Mouse (Mus musculus): ENCODE measurements around the gene Olfr1042.
"Not testable (repeated sequence)": the region's sequence is repeated elsewhere in the genome, so short reads cannot be mapped to it uniquely, and the experiment has no call there.

Gene Olfr1042

DNA sequence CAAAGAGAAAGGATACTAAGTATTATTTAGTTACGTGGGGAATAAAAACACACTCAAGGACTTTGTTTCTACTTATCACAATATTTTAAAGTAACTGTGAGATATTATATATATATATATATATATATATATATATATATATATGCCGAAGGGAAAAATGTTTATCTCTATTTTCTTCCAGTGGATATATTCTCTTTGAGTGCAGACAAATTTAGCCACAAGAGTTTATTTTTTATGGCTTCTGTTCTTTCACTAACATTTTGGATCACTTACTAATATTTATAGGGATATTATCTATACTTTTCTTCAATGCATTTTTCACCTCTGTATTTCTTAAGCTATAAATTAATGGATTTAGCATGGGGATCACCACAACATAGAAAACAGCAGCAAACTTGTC is at the start of gene Olfr1042:
Gene Olfr1042, minus strand, starts transcription at position 101 of the 400 bp plus-strand sequence.
- no peak for DNase-seq

DNA sequence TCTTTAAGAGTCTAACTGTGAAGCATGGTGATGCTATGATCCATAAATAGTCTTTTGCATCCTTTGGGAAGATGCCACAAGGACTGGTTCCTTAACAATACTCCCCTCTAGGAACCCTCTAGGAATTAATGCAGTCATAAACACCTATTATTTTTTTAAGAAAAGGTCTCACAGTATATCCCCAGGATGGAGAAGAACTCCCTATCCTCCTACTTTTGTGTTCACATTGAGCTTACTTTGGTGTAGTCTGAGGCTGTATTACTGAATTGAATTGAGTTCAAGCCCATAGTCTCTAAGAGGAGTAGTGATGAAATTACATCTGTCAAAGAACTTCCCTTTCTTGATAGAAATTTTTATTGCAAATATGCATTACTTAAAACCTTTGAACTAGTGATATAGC is 41.3 kb upstream of the Olfr1042 start, which contains the start of gene Olfr1045:
Gene Olfr1045, minus strand, starts transcription at position 101 of the 400 bp plus-strand sequence.
- no peak for DNase-seq

DNA sequence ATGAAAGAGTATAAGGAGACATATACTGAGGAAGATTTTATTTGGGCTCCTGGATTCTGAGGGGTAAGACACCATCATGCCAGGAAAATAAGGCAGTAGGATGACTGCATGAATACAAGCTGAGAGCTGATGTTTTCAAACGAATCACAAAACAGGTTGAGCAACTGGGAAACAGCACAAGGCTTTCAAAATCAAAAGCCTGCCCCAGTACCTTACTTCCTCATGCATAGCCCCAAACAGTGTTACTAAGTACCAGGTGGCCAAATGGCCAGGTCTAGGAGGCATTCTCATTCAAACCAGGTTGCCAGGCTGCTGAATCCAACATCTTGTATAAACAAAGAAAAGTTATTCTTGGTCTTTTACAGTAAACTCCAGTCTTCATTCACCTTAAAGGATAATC is 34.2 kb upstream of the Olfr1042 start:
- no peak for DNase-seq

DNA sequence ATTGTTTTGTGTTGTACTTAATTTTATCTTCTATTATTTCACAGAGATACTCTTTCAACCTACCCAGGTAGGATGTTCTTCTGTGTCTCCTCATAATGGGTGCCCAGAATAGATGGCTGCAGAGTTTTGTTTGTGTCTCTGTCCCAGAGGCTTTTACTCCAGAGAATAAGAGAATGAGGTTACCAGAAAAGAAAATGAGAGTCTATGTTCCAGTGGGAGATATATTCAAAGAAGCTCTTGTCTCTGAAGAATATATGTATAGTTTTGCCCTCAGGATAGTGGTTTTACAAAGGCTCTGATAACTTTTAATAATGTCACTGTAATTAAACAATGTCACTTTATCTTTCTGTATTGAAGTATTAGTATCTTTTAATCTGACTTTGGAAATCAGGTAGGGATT is 23.9 kb upstream of the Olfr1042 start, which contains the start of gene Olfr52:
Gene Olfr52, minus strand, starts transcription at position 101 of the 400 bp plus-strand sequence.
- no peak for DNase-seq

DNA sequence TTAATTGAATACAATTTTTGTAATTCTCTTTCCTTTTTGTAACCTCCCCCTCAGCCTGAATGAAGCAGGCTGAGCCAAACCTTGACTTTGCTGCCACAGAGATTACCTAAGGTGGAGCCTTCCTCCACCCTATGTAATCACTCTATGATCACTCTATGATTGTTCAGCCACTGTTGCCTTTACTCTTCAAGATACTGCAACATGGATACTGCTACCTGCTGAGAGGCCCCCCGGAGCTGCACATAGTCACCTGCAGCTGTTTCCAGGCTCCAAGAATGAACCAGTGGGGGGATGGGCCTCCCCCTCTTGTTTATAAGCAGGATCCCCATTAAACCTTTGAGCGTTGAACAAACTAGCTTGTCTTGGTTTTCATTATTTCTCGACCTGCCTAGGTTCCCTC is 18.3 kb upstream of the Olfr1042 start:
- DNase-seq = no peak

DNA sequence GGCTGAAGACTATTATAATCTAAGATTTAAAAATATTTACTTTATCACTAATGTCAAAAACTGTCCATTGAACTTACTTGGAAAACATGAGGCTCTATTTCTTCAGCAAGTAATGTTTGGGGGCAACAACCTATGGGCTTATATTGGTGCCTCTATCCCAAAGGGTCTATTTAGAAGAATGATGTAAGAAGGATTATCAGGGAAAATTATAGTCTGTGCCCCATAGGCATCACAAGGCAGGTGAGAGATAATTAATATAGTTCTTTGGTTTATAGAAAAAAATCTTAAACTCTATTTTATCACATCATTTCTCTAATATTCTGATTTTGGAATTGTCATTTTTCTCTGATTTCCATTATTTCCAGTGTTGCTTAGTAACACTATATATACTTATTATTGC is 16.1 kb upstream of the Olfr1042 start, which contains the start of gene Olfr1044:
Gene Olfr1044, minus strand, starts transcription at position 101 of the 400 bp plus-strand sequence.
- DNase-seq = no peak

DNA sequence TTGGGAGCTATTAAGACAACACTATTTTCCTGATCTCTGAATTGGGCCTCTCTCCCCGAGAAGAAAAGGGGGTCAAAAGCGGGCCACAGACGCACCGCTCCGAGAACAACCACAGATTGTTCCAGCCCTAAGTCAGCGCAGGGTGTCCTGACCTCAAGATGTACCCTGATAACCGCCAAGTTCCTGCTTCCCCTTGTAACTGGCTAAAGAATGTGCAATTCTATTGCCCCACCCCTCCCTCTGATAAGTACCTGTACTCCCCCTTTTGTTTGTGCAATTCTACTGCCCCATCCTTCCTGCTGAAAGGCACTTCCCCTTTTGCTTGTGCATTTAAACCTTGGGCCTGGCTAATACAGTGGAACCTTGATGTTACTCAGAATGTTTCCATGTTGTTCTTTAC is 13.8 kb upstream of the Olfr1042 start:
- DNase-seq = not testable (repeated sequence)

DNA sequence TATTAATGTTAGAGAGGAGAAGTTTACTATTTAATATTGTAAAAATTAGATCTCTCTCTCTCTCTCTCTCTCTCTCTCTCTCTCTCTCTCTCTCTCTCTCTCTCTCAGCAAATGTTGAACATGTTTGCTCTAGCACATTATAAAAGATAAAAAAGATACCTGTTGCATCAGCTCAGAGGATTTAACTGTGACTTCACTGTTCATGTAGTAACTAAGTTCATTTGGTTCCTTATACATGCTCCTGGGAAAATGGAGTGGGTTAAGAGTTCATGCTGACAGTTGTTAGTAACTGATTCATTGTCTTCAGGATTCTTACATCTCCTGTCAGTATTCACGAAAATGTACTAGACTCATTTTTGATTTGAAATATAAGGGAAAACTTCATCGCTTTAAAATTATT is 5.8 kb upstream of the Olfr1042 start, which contains the start of gene Olfr1043:
Gene Olfr1043, minus strand, starts transcription at position 101 of the 400 bp plus-strand sequence.
- DNase-seq = no peak

DNA sequence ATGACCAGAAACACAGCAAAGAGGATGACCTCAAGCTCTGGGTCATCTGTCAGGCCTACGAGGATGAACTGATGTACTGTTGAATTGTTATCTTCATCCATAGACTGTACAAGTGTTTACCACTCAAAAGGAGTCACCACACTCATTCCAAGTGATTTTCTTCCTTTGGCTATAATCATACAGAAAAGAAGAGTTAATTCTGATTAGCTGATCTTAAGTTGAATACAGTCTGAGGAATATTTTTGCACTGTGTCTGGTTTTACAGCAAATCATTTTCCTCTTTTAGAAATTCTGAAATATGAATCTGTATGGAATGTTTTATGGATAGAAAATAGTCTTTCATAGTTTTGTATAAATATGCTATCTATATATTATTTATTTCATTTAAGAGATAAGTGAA is 15.0 kb downstream of the Olfr1042 start, which contains the start of gene Olfr1040:
Gene Olfr1040, minus strand, starts transcription at position 101 of the 400 bp plus-strand sequence.
- no peak for DNase-seq

DNA sequence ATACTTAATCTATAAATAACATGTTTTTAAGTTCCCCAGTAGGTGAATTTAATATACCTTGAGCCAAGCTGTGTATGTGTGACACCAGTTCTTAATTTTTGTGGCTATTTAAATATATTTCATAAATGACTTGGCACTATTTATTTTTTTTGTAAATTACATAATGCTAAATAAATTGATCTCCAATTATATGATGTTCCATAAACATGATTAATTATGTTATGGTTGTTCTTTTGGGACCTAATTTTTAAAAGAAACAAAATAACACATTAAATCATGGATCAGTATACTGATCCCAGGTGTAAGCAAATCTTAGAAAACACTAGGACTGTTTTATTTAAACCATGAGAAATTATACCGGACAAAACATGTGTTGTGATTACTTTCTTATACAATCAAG is 25.8 kb downstream of the Olfr1042 start, which contains the start of gene Olfr1039:
Gene Olfr1039, minus strand, starts transcription at position 101 of the 400 bp plus-strand sequence.
- no peak for DNase-seq

Measured in kidney, postnatal 14 days (tissue).